Mouse (Mus musculus) heart, postnatal 10 days (tissue): ENCODE data around the gene Mpig6b. TPM values are rescaled to one million over a fixed set of nuclear protein-coding genes. Genes with fewer than 3 reads are reported as not detected.

Experiments used
- DNase-seq, 2 experiments: peaks; one replicate each; pipeline ENCODE4 v3.0.0; 2021
- intact Hi-C: fragments of 180-260 bp; cut with DNase I; formaldehyde crosslinking; loops from one replicate; pipeline ENCODE4 v1.15.1; 2025
- total RNA-seq, 2 experiments: library from RNA; stranded (reverse); gene quantifications; 2 replicates each; pipeline ENCODE4 v1.2.3; 2021

Mpig6b gene
- total RNA-seq: under 1 TPM; 0.55 to 0.77 TPM

DNA sequence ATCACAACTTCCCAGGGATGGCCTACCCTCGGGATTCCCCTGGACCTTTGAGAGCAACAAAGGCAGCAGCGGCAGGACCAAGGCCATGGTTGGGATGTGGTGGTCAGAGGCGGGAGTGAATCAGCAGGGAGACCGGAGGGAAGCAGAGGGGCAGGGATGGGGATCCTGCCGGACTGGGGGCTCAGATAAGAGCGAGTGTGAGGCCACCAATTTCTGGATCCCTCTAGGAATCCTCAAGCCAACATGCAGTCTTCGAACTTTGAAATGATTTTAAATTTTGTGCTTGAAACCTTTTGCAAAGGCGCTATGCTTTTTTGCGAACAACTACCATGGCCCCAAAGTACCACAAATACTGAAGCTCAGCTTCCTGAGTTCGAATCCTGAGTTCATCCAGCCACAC is at the start of gene Mpig6b:
Gene Mpig6b, minus strand, starts transcription at position 101 of the 400 bp plus-strand sequence.
- intact Hi-C loops: no loop called here
- DNase-seq: no peak

GRCm38 (mm10) chr17:35115046-35116019 is 49.3 kb upstream of the Mpig6b start, which contains the start of gene Ly6g5b:
Gene Ly6g5b, minus strand, starts transcription at chr17:35115428.
- intact Hi-C loops: no loop called here
- peak in 1 of 2 experiments; percentile 49 for DNase-seq

- DNase-seq: no peak
- intact Hi-C loops: no loop called here
Measured at GRCm38 (mm10) chr17:35111774-35112173, 45.8 kb upstream of the Mpig6b start.

DNA sequence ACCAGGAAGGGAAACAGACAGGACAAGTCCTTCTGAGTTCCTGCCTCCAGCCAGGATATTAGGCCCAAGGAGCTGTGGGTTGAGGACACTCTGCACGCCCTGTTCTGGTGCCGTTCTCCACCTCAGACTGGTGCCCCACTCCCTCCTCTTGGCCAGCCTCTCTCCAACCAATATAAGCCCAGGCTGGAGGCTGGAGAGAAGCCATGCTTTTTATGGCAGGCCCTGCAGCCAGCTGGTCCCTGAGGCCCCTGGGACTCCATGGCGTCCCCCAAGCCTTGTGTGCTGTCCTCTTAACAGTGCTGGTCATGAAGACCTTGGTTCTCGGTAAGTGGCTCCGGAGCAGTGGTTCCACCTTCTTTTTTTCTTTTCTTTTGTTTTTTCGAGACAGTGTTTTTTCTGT is 42.1 kb upstream of the Mpig6b start, which contains the start of gene Ly6g5c:
Gene Ly6g5c, plus strand, starts transcription at position 183 of the 400 bp plus-strand sequence.
- DNase-seq: no peak
- intact Hi-C loops: loop anchor here (5.0 kb wide), 1 partner anchor 46 kb away; no protein-coding TSS in a partner anchor

DNA sequence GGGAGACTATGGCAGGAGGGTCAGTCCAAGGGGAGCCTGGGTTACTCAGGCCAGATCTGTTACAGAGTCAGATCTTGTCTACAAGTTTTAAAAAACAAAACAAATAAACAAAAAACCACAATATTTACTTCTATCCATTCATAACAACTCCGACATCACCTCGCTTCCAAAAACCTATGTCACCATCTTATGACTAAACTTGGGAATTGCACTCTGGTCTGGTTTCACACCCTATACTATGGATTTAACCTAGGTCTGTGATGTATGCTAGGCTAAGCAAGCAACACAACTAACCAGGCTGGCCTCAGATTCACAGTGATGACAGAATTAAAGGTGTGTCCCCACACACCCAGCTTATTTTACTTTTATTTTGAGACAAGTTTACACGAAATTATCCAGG is 40.5 kb upstream of the Mpig6b start:
- intact Hi-C loops: loop anchor here (1.0 to 5.0 kb wide), 2 partner anchors 44 to 85 kb away; no protein-coding TSS in a partner anchor
- no peak for DNase-seq

- peak; percentile 47 to 50 for DNase-seq
- intact Hi-C loops: loop anchor here (1.0 to 5.0 kb wide), 2 partner anchors 44 to 85 kb away; no protein-coding TSS in a partner anchor
Measured at GRCm38 (mm10) chr17:35105740-35106389, 39.9 kb upstream of the Mpig6b start.

- intact Hi-C loops: loop anchor here (5.0 kb wide), 1 partner anchor 42 kb away; no protein-coding TSS in a partner anchor
- no peak for DNase-seq
Measured at GRCm38 (mm10) chr17:35104754-35105153, 38.8 kb upstream of the Mpig6b start.

DNA sequence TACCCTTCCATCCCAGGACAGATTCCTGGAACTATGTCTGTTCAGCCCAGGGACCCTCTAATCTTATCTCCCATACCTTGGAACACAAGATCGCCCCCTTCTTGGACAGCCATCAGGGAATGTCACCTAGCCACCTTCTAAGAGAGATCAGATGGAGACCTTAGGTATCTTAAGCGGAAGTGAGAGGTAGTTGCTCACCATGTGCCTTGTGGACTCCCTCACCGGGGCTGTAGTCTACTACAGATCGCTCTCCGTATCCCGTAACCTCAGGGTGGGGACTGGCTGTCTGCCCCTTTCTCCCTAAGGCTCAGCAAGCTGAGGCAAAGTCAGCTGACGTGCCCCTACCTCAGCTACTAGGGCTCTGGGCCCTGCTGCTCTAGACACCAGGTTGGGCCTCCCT is 38.1 kb upstream of the Mpig6b start:
- intact Hi-C loops: no loop called here

DNA sequence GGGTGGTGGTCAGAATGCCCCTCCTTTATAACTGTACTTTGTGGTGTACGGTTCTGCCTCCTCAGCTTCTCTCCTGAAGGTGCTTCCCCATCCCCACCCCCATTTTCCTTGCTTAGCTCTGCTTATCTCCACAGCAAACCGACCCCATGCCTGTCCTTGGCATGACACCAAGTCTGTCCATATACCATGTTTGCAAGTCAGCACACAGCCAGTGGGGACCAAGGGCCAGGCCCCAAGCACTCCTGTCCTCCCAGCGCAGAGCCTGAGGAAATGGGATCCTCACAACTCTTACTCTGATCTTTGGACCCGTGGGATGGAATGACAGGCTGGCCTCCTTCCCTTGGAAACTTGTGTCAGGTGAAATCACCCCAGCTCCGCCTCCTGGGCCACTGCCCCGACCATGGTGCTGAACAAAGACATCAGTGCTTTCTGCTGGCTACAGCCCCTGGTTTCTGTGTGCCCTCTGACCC is 37.3 kb upstream of the Mpig6b start:
- intact Hi-C loops: no loop called here
- no peak for DNase-seq

More for the DNA sequence above, 38.1 kb upstream of the Mpig6b start:
- no peak for DNase-seq

DNA sequence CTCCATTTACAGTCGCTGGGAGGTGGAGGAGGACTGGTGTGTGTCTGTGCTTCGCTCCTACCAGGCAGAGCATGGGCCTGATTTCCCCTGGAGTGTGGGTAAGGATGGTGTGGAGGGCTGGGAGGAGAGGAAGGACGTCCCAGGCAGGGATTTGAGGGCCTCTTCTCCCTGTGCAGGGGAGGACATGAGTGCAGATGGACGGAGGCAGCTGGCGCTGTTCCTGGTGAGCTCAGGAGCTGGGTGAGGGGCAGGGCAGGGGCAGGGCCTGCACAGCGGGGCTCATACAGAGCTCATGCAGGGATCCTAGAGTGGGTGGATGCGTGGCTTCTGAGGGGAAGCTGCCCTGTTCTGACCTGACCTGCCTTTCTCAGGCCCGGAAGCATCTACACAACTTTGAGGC is 36.3 kb upstream of the Mpig6b start:
- no peak for DNase-seq
- intact Hi-C loops: no loop called here

GRCm38 (mm10) chr17:35101161-35101560 is 35.2 kb upstream of the Mpig6b start:
- DNase-seq: no peak
- intact Hi-C loops: no loop called here

DNA sequence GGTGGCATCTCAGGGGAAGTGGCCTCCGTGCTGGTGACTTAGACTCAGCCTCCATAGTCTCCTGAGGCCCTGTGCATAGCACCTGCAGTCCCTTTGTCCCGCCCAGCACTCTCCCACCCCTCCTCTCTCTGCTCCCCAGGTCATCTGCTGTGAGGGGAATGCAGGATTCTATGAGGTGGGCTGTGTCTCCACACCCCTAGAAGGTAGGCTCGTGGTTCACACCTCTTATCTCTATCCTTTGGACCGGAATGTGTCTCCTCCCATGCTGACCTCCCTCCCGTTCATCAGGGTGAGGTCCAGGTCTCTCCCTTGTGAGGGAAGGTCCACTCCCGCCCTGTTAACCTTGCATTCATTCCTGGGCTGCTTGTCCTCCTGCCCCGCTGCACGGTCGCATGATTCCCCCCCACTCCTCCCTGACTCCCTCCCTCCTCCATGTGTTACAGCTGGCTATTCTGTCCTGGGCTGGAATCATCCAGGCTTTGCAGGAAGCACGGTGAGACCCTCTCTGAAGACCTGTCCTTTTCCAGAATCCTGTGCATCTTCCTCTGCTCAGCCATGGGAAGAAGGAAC is 34.3 kb upstream of the Mpig6b start:
- intact Hi-C loops: no loop called here
- DNase-seq: no peak

DNA sequence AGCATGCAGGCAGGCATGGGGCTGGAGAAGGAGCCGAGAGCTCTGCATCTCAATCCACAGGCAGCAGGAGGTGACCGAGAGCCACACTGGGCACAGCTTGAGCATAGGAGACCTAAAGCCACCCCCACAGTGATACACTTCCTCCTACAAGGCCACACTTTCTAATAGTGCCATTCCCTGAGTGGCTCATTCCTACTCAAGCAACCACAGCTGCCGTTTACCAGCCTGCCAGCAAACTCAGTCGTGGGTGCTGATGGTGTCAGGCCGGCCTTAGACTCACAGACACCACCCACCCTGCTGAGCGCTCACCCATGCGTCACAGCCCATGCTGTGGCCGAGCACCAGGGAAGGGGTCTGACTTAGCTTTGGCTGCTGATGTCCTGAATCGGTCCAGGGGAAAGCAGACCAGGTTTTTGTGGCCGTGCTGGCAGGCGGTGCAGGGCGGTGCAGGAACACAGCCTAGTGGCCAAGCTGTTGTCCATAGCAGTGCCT is 31.2 kb upstream of the Mpig6b start:
- intact Hi-C loops: no loop called here
- DNase-seq: peak in 1 of 2 experiments; percentile 41

DNA sequence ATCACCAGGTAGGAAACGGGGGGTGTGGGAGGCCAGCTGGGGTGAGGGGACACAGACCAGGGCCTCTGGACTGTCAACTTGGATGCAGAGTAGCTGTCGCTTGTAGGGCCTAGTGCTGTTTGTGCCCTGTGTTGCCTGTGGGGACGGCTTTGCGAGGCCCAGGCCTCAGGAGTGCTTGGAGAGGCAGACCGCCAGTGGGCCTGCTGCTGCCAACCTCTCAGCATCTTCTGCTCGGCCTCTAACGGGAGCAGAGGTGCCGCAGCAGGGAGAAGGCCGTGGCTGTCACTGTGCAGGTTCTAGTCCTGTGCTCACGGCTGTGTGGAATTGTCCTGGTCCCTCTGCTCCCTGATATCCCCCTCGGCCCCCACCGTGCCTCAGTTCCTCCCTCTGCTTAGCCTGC is 30.6 kb upstream of the Mpig6b start:
- intact Hi-C loops: no loop called here

DNA sequence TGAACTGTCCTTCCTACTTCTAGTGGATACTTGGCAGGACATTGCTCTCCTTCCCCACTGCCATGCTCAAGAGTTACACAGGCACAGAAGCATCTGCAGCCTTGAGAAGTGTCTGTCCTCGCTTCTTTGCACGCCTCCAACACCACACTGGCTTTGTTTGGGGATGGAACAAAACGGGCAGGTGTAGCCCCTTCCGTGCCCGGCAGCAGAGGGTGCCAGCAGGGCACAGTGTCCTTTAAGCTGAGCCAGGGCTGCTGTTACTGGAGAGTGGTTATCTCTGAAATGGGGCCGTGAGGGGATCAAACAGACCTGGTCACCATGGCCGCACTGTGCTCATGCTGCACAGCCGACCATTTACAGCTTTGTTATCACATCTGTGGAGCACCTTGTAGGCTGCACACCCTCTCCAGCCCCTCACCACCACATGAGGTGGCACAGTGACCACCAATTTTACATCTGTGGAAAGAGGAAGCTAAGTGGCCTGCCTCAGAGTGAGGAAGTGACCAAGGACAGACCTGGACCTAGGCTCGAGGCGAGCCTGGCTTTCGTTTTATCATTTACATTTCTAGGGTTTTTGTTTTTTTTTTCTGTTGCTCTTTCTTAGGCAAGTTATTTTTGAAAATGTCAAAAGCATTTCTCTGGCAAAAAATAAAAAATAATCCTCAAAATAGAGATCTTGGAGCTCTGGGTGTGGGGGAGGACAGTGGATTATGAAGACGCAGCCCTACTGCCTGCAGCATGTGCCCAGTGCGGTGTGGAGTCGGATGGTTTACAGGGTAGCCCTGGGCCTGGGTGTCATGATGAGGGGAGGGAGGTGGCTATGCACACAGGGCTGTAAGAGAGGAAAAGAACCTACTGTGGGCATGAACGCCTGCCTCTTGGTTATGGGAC is 28.7 kb upstream of the Mpig6b start:
- intact Hi-C loops: no loop called here
- DNase-seq: no peak

More for the DNA sequence above, 30.6 kb upstream of the Mpig6b start:
- no peak for DNase-seq

- no peak for DNase-seq
Measured at GRCm38 (mm10) chr17:35092403-35093198, 26.6 kb upstream of the Mpig6b start.

GRCm38 (mm10) chr17:35090166-35090932 is 24.4 kb upstream of the Mpig6b start:
- intact Hi-C loops: loop anchor here (2.0 kb wide), 1 partner anchor 30 kb away; the partner anchor contains the start of gene Gpank1

More at GRCm38 (mm10) chr17:35092403-35093198, 26.6 kb upstream of the Mpig6b start:
- intact Hi-C loops: no loop called here

More at GRCm38 (mm10) chr17:35090166-35090932, 24.4 kb upstream of the Mpig6b start:
- DNase-seq: peak; percentile 35 to 46
